Mouse (Mus musculus) liver, embryonic 18 days (tissue): ENCODE measurements around the gene Trpv3. TPM values are rescaled to one million over a fixed set of nuclear protein-coding genes. Genes with fewer than 3 reads are reported as not detected.

ENCODE experiments used
- polyA plus RNA-seq: library from polyadenylated mRNA; depleted of rRNA; stranded (reverse); fragments of >200 nt; gene quantifications from 2 replicates; pipeline ENCODE4 v1.2.3, GENCODE M21; 2012; rRNA removed

Gene Trpv3
- 0.02 TPM in 2 replicates for polyA plus RNA-seq

GRCm38 (mm10) chr11:73267267-73267666 lies at the start of gene Trpv3:
Trpv3 (plus strand) TSS chr11:73267388.

GRCm38 (mm10) chr11:73233992-73234391 lies 33.2 kb upstream of the Trpv3 start, which contains the start of gene Trpv1:
Trpv1 (plus strand) TSS chr11:73234292.

DNA sequence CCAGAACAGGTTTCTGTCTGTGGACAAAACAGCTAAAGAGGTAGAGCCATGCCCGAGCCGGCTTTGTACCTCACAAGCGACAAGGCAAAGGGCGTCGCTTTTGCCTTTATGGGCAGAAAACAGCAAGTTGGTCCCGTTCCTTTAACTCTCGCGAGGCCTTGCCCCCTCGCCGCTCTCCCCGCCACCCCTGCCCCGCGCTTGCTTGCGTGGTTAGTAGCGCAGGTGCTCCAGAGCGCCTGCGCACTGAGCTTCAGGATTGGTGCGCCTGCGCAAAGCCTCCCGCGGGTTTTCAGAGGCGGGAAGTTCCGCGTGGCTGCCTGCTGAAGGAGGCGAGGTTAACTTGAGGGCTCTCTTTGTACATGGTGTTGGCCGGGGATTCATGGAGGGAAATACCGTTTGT lies 62.3 kb downstream of the Trpv3 start, which contains the start of the genes Aspa, Gm49340 and Spata22:
Aspa (minus strand) TSS at position 155 of the 400 bp plus-strand sequence.
Gm49340 (plus strand) TSS at position 300 of the 400 bp plus-strand sequence.
Spata22 (plus strand) TSS at position 300 of the 400 bp plus-strand sequence.

Other genes with a start within 250 kb of the Trpv3 start
- gene Camkk1, start 248.4 kb upstream of the Trpv3 start, polyA plus RNA-seq: 1.00 and 1.2 TPM in 2 replicates
- 1.8 TPM in 2 replicates for gene Ncbp3, start 219.6 kb upstream of the Trpv3 start, polyA plus RNA-seq
- gene Itgae, start 176.8 kb upstream of the Trpv3 start, polyA plus RNA-seq: 0.16 and 0.22 TPM in 2 replicates
- 2.7 and 2.9 TPM in 2 replicates for gene Haspin, start 129.1 kb upstream of the Trpv3 start, polyA plus RNA-seq
- 0.09 and 0.14 TPM in 2 replicates for gene P2rx5, start 107.0 kb upstream of the Trpv3 start, polyA plus RNA-seq
- 61.5 and 63.4 TPM in 2 replicates for gene Emc6, start 90.4 kb upstream of the Trpv3 start, polyA plus RNA-seq
- gene Tax1bp3, start 90.3 kb upstream of the Trpv3 start, polyA plus RNA-seq: 15.3 and 18.9 TPM in 2 replicates
- 5.9 TPM in 2 replicates for gene Ctns, start 68.3 kb upstream of the Trpv3 start, polyA plus RNA-seq
- 5.4 and 5.6 TPM in 2 replicates for gene Shpk, start 67.9 kb upstream of the Trpv3 start, polyA plus RNA-seq
- gene Trpv1, start 33.1 kb upstream of the Trpv3 start, polyA plus RNA-seq: 0.29 and 0.50 TPM in 2 replicates
- gene Aspa, start 62.2 kb downstream of the Trpv3 start, polyA plus RNA-seq: 6.0 and 6.2 TPM in 2 replicates
- gene Gm49340, start 62.4 kb downstream of the Trpv3 start, polyA plus RNA-seq: 0.18 and 0.23 TPM in 2 replicates
- gene Spata22, start 62.4 kb downstream of the Trpv3 start, polyA plus RNA-seq: 4.5 and 5.3 TPM in 2 replicates
- gene Olfr20, start 83.4 kb downstream of the Trpv3 start, polyA plus RNA-seq: 0.54 and 0.66 TPM in 2 replicates
- not detected in 2 replicates for gene Olfr376, start 103.9 kb downstream of the Trpv3 start, polyA plus RNA-seq
- gene Olfr1, start 132.2 kb downstream of the Trpv3 start, polyA plus RNA-seq: not detected in 2 replicates
- not detected in 2 replicates for gene Olfr378, start 161.1 kb downstream of the Trpv3 start, polyA plus RNA-seq
- not detected in 2 replicates for gene Olfr380, start 190.1 kb downstream of the Trpv3 start, polyA plus RNA-seq
- not detected in 2 replicates for gene Olfr381, start 224.2 kb downstream of the Trpv3 start, polyA plus RNA-seq
- gene Olfr382, start 249.8 kb downstream of the Trpv3 start, polyA plus RNA-seq: not detected in 2 replicates